Mouse (Mus musculus) E14TG2a.4 (cell line): ENCODE data around the gene Klhl40.

Experiments used
- CTCF ChIP-seq: conservative IDR thresholded peaks from 2 replicates; pipeline ENCODE4 v1.5.1; 2014; ENCODE audit warnings: low read length
- NANOG ChIP-seq: IDR thresholded peaks from 2 replicates; pipeline ENCODE4 v1.6.1; 2014; ENCODE audit warnings: borderline replicate concordance, low read length, mixed read lengths

GRCm38 (mm10) chr9:121823051-121823450 lies 45.6 kb downstream of the Klhl40 start:
- TF ChIP-seq CTCF, result no peak
- no peak for TF ChIP-seq NANOG
